Comparison of ENCODE assay signal across 8 mouse cellular contexts in genomic region chr9:62838506-62839171, GRCm38 (mm10). TPM values are rescaled to one million over a fixed set of nuclear protein-coding genes. Genes with fewer than 3 reads are reported as not detected.
DNase-seq lines count a peak whose midpoint lies in the region; ATAC-seq and TF ChIP-seq lines count a peak whose summit lies in the region.

Gene Cln6 (plus strand): TSS chr9:62838785.

- no peaks in the 10 kb centered on the region for H3K9me3 ChIP-seq in hindbrain, embryonic 15.5 days

- no peaks in the 10 kb centered on the region for H3K27me3 ChIP-seq in hindbrain, embryonic 15.5 days

- H3K4me3 ChIP-seq in hindbrain, embryonic 15.5 days: peak within 1 kb of the TSS; percentile 61
- peak within 1 kb of the TSS; percentile 81 for H3K4me3 ChIP-seq in left cerebral cortex, adult 2 months
- H3K4me3 ChIP-seq in macrophage (ENCODE audit: inconsistent target): peak within 1 kb of the TSS; percentile 80

- H3K4me2 ChIP-seq in hindbrain, embryonic 15.5 days: peak within 1 kb of the TSS; percentile 89

- peak; percentile 95 for DNase-seq in ZHBTc4 (ENCODE audit: low read depth, low spot score)
- DNase-seq in cerebellum, postnatal 14 days: peak; percentile 71 to 77
- DNase-seq in gastrocnemius, adult 18-20 months (ENCODE audit: low spot score): peak; percentile 82
- peak; percentile 72 to 75 for DNase-seq in left cerebral cortex, adult 2 months (ENCODE audit: extremely low spot score in 1 of 2, low spot score in 2 of 2)
- DNase-seq in right cerebral cortex, postnatal 25 days: peak; percentile 74
- peak; percentile 97 for DNase-seq in yolk sac, embryonic 10.5 days (ENCODE audit: low spot score)

- peak within 1 kb of the TSS; percentile 75 for H3K9ac ChIP-seq in hindbrain, embryonic 15.5 days

- intact Hi-C loops in left cerebral cortex, adult 2 months (cut with DNase I): no loop called here

- no peak for TF ChIP-seq CTCF in left cerebral cortex, adult 2 months (IDR thresholded peaks at IDR 0.05)

- H3K79me2 ChIP-seq in macrophage (ENCODE audit: inconsistent target): peaks cover 10% of the 10 kb centered on the region; the same call in 1 of the 2 replicates

- H3K27ac ChIP-seq in hindbrain, embryonic 15.5 days (replicated peaks): peak within 1 kb of the TSS; percentile 80
- H3K27ac ChIP-seq in left cerebral cortex, adult 2 months: peak within 1 kb of the TSS; percentile 84
- peak within 1 kb of the TSS; percentile 73 for H3K27ac ChIP-seq in macrophage

- peak; percentile 85 for ATAC-seq in hindbrain, embryonic 15.5 days (ENCODE audit: low FRiP score, low read depth)

- peaks cover 16% of the 10 kb centered on the region for H3K4me1 ChIP-seq in hindbrain, embryonic 15.5 days (replicated peaks)

- H3K36me3 ChIP-seq in hindbrain, embryonic 15.5 days: no peaks in the 10 kb centered on the region
- H3K36me3 ChIP-seq in macrophage (ENCODE audit: inconsistent target): no peaks in the 10 kb centered on the region

- under 1% methylated on average over 32 of the region's 48 CpGs for WGBS in hindbrain, embryonic 15.5 days
- WGBS in macrophage (ENCODE audit: missing documents): 1% methylated on average over 29 of the region's 48 CpGs

RNA-seq across cellular contexts. Expression of gene Cln6, which starts in this region (rescaled TPM):
- total RNA-seq in gastrocnemius, adult 18-20 months (2021): 10 to 100 TPM; 18.9 to 20.1 TPM
- polyA plus RNA-seq in hindbrain, embryonic 15.5 days (2015; fragmentation: Nextera tagmentation; extraction: Ambion mirVana): 6.2 and 7.0 TPM in 2 replicates
- total RNA-seq in left cerebral cortex, adult 2 months (2021): 10 to 100 TPM; 10.0 to 11.9 TPM
- total RNA-seq in macrophage (2018; cell fraction: chromatin; rRNA removed): 10 to 100 TPM in 11 of 26 experiments, 1 to 10 TPM in 15; 1.2 to 22.2 (median 7.2) TPM
- total RNA-seq in macrophage (2018; cell fraction: cytosol; rRNA removed): 10 to 100 TPM; 41.1 to 85.4 (median 62.3) TPM
- 10 to 100 TPM in 25 of 26 experiments, 1 to 10 TPM in 1; 8.6 to 68.5 (median 34.7) TPM for total RNA-seq in macrophage (2018; cell fraction: nucleus; rRNA removed)
- polyA plus RNA-seq in macrophage (2018): 44.8 to 72.8 TPM (median 61.4 TPM) in 3 replicates

Comparison
In these comparisons a context has a peak if more than half of its experiments do, and no peak if none do; other contexts are left out.
1. Peak in every context shown above with its lines: DNase-seq, ATAC-seq, H3K4me3 ChIP-seq and H3K27ac ChIP-seq.